Mouse (Mus musculus): ENCODE data around the gene Tulp4.

DNA sequence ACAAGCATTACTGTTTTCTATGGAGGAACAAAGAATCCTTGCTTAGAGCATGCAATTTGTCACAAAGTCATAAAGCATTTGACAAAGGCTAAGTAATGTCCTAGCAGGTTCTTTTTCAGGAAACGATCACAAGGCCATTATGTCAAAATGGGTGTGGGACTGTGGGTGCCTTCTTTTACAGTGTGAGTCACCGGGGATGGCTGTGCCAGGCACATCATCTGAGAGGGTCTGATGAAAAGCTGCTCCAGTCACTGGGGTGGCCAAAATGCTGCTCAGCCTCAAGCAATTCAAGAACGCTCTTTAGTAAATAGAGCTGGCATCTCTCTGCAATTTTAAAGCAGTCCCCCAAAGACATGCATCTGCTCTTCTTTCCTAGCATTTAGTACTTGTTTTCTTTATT is 74.2 kb downstream of the Tulp4 start:
- no peak for TF ChIP-seq CTCF (IDR thresholded peaks at IDR 0.05; ENCODE audit: low read depth)
- TF ChIP-seq EP300 (IDR thresholded peaks at IDR 0.05; ENCODE audit: low read depth) = no peak

All from liver, postnatal 0 days (tissue).